Mouse (Mus musculus): ENCODE data around the gene Serpina3f.

- no peak for TF ChIP-seq CTCF (IDR thresholded peaks at IDR 0.05; ENCODE audit: insufficient read depth, low read length)
- TF ChIP-seq POLR2A (IDR thresholded peaks at IDR 0.05; ENCODE audit: borderline replicate concordance, extremely low read depth, low read depth, low read length), result no peak
Observed at GRCm38 (mm10) chr12:104221616-104222015, 7.3 kb downstream of the Serpina3f start.

Data from lung, adult 2 months (tissue).